Mouse (Mus musculus) lung, embryonic 16.5 days (tissue): ENCODE measurements around the gene Gm5244. TPM values are rescaled to one million over a fixed set of nuclear protein-coding genes. Genes with fewer than 3 reads are reported as not detected.

ENCODE experiments used
- ATAC-seq: fragments of 200-750 bp; cut with Nextera tagmentation; 2 replicates; pipeline ENCODE4 v1.8.0; 2017; ENCODE audit warnings: low read depth, mild to moderate bottlenecking, moderate library complexity
- H3K27ac ChIP-seq: fragments of 300-500 bp; sonication (generic); 2 replicates; pipeline ENCODE4 v1.5.1; 2014; ENCODE audit warnings: mild to moderate bottlenecking, control low read depth, low read length
- H3K27me3 ChIP-seq: fragments of 300-500 bp; sonication (generic); 2 replicates; pipeline ENCODE4 v1.6.1; 2014; ENCODE audit warnings: low read depth, low read length, mixed read lengths; ENCODE audit not compliant: control insufficient read depth, insufficient read depth
- H3K36me3 ChIP-seq: fragments of 300-500 bp; sonication (generic); 2 replicates; pipeline ENCODE4 v1.6.1; 2014; ENCODE audit warnings: low read length; ENCODE audit not compliant: control insufficient read depth, insufficient read depth
- H3K4me1 ChIP-seq: fragments of 300-500 bp; sonication (generic); replicated peaks from 2 replicates; pipeline ENCODE4 v1.6.1; 2014; ENCODE audit warnings: low read length, mixed read lengths; ENCODE audit not compliant: control insufficient read depth, insufficient read depth
- H3K4me2 ChIP-seq: fragments of 300-500 bp; sonication (generic); 2 replicates; pipeline ENCODE4 v1.6.1; 2014; ENCODE audit warnings: low read depth, low read length, control low read depth
- H3K4me3 ChIP-seq: fragments of 300-500 bp; sonication (generic); 2 replicates; pipeline ENCODE4 v1.5.1; 2014; ENCODE audit warnings: mild to moderate bottlenecking, low read length, control low read depth
- H3K9ac ChIP-seq: fragments of 300-500 bp; sonication (generic); 2 replicates; pipeline ENCODE4 v1.6.1; 2014; ENCODE audit warnings: low read length, control low read depth
- H3K9me3 ChIP-seq: fragments of 300-500 bp; sonication (generic); 2 replicates; pipeline ENCODE4 v1.6.1; 2016; ENCODE audit warnings: low read length; ENCODE audit not compliant: control insufficient read depth
- WGBS: fragments of 180-500 bp; shearing (Covaris S2); extraction: QIAGEN DNeasy Blood & Tissue Kit; methylation state at CpG from one replicate; pipeline ENCODE4 v1.1.7; 2014; 5-methylcytosine and 5-hydroxymethylcytosine counted together
- polyA plus RNA-seq: library from polyadenylated mRNA; unstranded; fragments of >200 nt; fragmentation: Nextera tagmentation; extraction: Ambion mirVana; gene quantifications from 2 replicates; pipeline ENCODE4 v1.2.1, GENCODE M21; 2015

Gm5244 gene
- polyA plus RNA-seq, 1 experiment from 2014 or later: not detected

DNA sequence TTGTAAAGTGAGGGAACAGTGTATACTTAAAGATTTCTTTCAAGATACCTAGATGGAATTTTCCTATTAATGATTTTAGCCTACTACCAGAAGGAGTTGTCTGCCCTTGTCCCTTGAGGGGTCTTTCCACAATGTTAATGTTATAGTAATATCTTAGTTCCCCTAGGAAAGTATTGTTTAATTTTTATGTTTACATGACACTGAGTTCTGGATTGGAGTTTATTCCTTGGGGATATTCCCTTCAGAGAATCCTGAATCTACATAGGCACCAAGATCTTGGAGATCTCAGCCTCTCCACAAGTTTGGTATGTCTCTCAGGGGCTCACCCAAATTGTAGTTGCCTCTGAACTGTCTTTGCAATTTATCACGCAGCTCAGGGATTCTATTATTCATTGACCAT, 10.5 kb downstream of the Gm5244 start, which contains the start of gene Olfr1444:
Gene Olfr1444 (plus strand): TSS at position 301 of the 400 bp plus-strand sequence.
- H3K9ac ChIP-seq: no peak within 1 kb of the TSS
- no peak for ATAC-seq
- no peaks in the 10 kb centered on the region for H3K4me1 ChIP-seq
- WGBS: 56% methylated on average over 1 of the region's 1 CpGs
- H3K27ac ChIP-seq: no peak within 1 kb of the TSS
- no peak within 1 kb of the TSS for H3K4me2 ChIP-seq
- H3K36me3 ChIP-seq: no peaks in the 10 kb centered on the region
- H3K27me3 ChIP-seq: no peaks in the 10 kb centered on the region
- H3K9me3 ChIP-seq: no peaks in the 10 kb centered on the region
- H3K4me3 ChIP-seq: no peak within 1 kb of the TSS

GRCm38 (mm10) chr19:12883555-12883954, 37.1 kb downstream of the Gm5244 start, which contains the start of gene Olfr1445:
Gene Olfr1445, plus strand, starts transcription at chr19:12883855.
- Histone ChIP-seq H3K9ac (no peak within 1 kb of the TSS), H3K36me3 (no peaks in the 10 kb centered on the region), H3K4me2 (no peak within 1 kb of the TSS), H3K9me3 (no peaks in the 10 kb centered on the region), H3K4me3 (no peak within 1 kb of the TSS), H3K27ac (no peak within 1 kb of the TSS), H3K27me3 (no peaks in the 10 kb centered on the region), H3K4me1 (no peaks in the 10 kb centered on the region)
- ATAC-seq: no peak
- 79% methylated on average over 2 of the region's 2 CpGs for WGBS

- 65% methylated on average over 1 of the region's 1 CpGs for WGBS
- no peak for ATAC-seq
- no peaks in the 10 kb centered on the region for H3K27me3 ChIP-seq
- H3K4me1 ChIP-seq: no peaks in the 10 kb centered on the region
- no peak within 1 kb of the TSS for H3K27ac ChIP-seq
- no peak within 1 kb of the TSS for H3K4me3 ChIP-seq
- H3K9ac ChIP-seq: no peak within 1 kb of the TSS
- no peaks in the 10 kb centered on the region for H3K9me3 ChIP-seq
- H3K36me3 ChIP-seq: no peaks in the 10 kb centered on the region
- H3K4me2 ChIP-seq: no peak within 1 kb of the TSS
Observed at GRCm38 (mm10) chr19:12893424-12893823, 46.9 kb downstream of the Gm5244 start, which contains the start of gene Olfr1446. Gene Olfr1446, minus strand, starts transcription at chr19:12893524.

Other genes starting within 250 kb of the Gm5244 start
- gene Gm4952, start 246.7 kb upstream of the Gm5244 start, polyA plus RNA-seq: 0.09 and 0.29 TPM in 2 replicates
- gene Glyat, start 213.4 kb upstream of the Gm5244 start, polyA plus RNA-seq: not detected in 2 replicates
- gene Olfr1442, start 176.2 kb upstream of the Gm5244 start, polyA plus RNA-seq: not detected in 2 replicates
- not detected in 2 replicates for gene Olfr1443, start 168.6 kb upstream of the Gm5244 start, polyA plus RNA-seq
- not detected in 2 replicates for gene Keg1, start 150.9 kb upstream of the Gm5244 start, polyA plus RNA-seq
- gene Cntf, start 81.0 kb upstream of the Gm5244 start, polyA plus RNA-seq: 0.88 and 1.2 TPM in 2 replicates
- gene Zfp91, start 50.6 kb upstream of the Gm5244 start, polyA plus RNA-seq: 10.9 and 11.5 TPM in 2 replicates
- gene Lpxn, start 50.5 kb upstream of the Gm5244 start, polyA plus RNA-seq: 2.0 and 3.3 TPM in 2 replicates
- gene Olfr1444, start 10.6 kb downstream of the Gm5244 start, polyA plus RNA-seq: not detected in 2 replicates
- gene Olfr1445, start 37.2 kb downstream of the Gm5244 start, polyA plus RNA-seq: not detected in 2 replicates
- not detected in 2 replicates for gene Olfr1446, start 46.8 kb downstream of the Gm5244 start, polyA plus RNA-seq
- gene Olfr1447, start 57.1 kb downstream of the Gm5244 start, polyA plus RNA-seq: not detected in 2 replicates
- not detected in 2 replicates for gene Olfr1448, start 77.7 kb downstream of the Gm5244 start, polyA plus RNA-seq
- not detected in 2 replicates for gene Olfr1449, start 84.2 kb downstream of the Gm5244 start, polyA plus RNA-seq
- not detected in 2 replicates for gene Olfr1450, start 103.6 kb downstream of the Gm5244 start, polyA plus RNA-seq
- not detected in 2 replicates for gene Olfr1451, start 148.3 kb downstream of the Gm5244 start, polyA plus RNA-seq
- not detected in 2 replicates for gene Olfr1453, start 181.6 kb downstream of the Gm5244 start, polyA plus RNA-seq
- not detected in 2 replicates for gene Olfr1454, start 213.9 kb downstream of the Gm5244 start, polyA plus RNA-seq